Mouse (Mus musculus) midbrain, embryonic 10.5 days (tissue): ENCODE data around the gene B230219D22Rik. TPM values are rescaled to one million over a fixed set of nuclear protein-coding genes. Genes with fewer than 3 reads are reported as not detected.

Experiments used
- DNase-seq: peaks from one replicate; pipeline ENCODE4 v3.0.0-alpha.2; 2017; ENCODE audit warnings: low spot score
- H3K27ac ChIP-seq: fragments of 300-500 bp; sonication (generic); replicated peaks from 2 replicates; pipeline ENCODE4 v1.5.1; 2016; ENCODE audit warnings: mild to moderate bottlenecking
- H3K27me3 ChIP-seq: fragments of 300-500 bp; sonication (generic); 2 replicates; pipeline ENCODE4 v1.6.1; 2016; ENCODE audit warnings: low read depth, mild to moderate bottlenecking; ENCODE audit not compliant: poor library complexity, severe bottlenecking
- H3K36me3 ChIP-seq: fragments of 300-500 bp; sonication (generic); 2 replicates; pipeline ENCODE4 v1.6.1; 2016; ENCODE audit warnings: mild to moderate bottlenecking, moderate library complexity
- H3K4me1 ChIP-seq: fragments of 300-500 bp; sonication (generic); 2 replicates; pipeline ENCODE4 v1.6.1; 2016
- H3K4me3 ChIP-seq: fragments of 300-500 bp; sonication (generic); 2 replicates; pipeline ENCODE4 v1.5.1; 2016; ENCODE audit warnings: mild to moderate bottlenecking, moderate library complexity
- H3K9me3 ChIP-seq: fragments of 300-500 bp; sonication (generic); replicated peaks from 2 replicates; pipeline ENCODE4 v1.6.1; 2016; ENCODE audit warnings: mild to moderate bottlenecking
- WGBS: fragments of 180-500 bp; shearing (Covaris S2); methylation state at CpG from one replicate; pipeline ENCODE4 v1.1.7; 2016; 5-methylcytosine and 5-hydroxymethylcytosine counted together
- polyA plus RNA-seq: library from polyadenylated mRNA; unstranded; fragments of >200 nt; fragmentation: Nextera tagmentation; extraction: Ambion mirVana; gene quantifications from 2 replicates; pipeline ENCODE4 v1.2.1, GENCODE M21; 2016

The B230219D22Rik gene
- 48.3 and 52.1 TPM in 2 replicates for polyA plus RNA-seq

DNA sequence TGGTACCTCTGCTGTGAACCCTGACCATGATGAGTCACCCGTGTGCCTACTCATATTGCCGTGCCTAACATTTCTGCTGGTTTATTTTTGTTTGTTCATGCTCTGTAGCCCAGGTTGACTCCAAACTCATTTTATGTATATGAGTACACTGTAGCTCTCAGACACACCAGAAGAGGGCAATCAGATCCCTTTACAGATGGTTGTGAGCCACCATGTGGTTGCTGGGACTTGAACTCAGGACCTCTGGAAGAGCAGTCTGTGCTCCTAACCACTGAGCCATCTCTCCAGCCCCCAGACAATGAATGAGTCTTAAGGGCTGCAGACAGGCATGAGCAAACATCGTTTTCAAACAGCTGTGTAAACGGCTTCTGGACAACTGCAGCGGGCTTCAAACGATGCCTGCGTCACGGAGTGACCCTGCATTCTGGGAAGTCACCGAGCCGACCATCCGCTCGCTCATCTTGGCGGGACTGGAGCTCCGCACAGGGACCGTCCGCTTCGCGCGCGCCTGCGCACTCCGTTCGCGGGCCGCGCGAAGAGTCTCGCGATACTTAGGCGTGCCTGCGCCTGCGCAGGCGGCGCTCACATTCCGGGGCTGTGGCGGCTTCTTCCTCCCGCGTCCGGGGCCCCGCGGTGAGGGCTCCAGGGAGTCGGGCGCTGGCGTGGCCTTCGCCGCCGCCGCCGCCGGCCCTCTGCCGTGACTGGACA lies at the start of gene B230219D22Rik:
Gene B230219D22Rik, plus strand, starts transcription at position 590 of the 708 bp plus-strand sequence.
- Histone ChIP-seq H3K27me3 (no peaks in the 10 kb centered on the region), H3K36me3 (peaks cover 20% of the 10 kb centered on the region), H3K4me1 (peaks cover 36% of the 10 kb centered on the region), H3K9me3 (no peaks in the 10 kb centered on the region), H3K4me3 (peak within 1 kb of the TSS; percentile 98), H3K27ac (peak within 1 kb of the TSS; percentile 100)
- 2% methylated on average over 51 of the region's 51 CpGs for WGBS
- DNase-seq: peak; percentile 91

DNA sequence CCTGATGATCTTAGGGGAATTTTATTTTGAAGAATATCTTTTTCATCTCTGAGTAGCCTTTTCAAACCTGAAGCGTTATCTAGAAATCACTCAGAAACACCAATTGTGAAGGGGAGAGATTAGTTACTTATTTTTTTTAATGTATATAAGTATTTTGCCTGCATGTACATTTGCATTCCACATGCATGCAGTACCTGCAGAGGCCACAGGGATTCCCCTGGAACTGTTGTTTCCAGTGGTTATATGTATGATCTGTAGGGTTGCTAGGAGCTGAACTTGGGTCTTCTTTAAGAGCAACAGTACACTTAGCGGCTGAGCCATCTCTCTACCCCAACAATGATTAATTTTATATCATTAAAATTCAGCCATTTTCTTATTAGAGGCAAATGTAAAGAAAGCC lies 48.4 kb upstream of the B230219D22Rik start:
- Histone ChIP-seq H3K27ac (no peak overlapping the region), H3K4me1 (no peaks in the 10 kb centered on the region), H3K27me3 (no peaks in the 10 kb centered on the region), H3K36me3 (peaks cover 88% of the 10 kb centered on the region), H3K9me3 (no peaks in the 10 kb centered on the region), H3K4me3 (no peak overlapping the region)
- peak; percentile 27 for DNase-seq
- 90% methylated on average over 2 of the region's 2 CpGs for WGBS

DNA sequence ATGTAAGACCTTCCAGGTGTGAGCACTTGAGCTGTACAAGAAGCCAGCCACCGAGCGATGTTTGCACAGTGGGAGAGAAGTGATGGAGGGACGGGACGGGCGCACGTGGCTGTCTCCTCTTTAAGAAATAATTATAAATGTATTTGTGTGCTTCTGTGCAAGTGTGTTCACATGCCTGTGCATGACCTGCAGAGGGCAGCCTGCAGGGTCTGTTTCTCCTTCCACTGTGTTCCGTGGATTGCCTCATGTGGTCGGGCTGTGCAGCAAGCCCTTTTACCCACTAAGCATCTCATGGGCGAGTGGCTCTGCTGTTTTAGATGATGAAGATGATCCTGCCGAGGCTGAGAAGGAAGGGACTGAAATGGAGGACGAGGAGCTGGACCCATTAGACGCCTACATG lies 42.8 kb upstream of the B230219D22Rik start:
- H3K9me3 ChIP-seq: no peaks in the 10 kb centered on the region
- H3K27ac ChIP-seq: no peak overlapping the region
- no peak overlapping the region for H3K4me3 ChIP-seq
- DNase-seq: no peak
- no peaks in the 10 kb centered on the region for H3K27me3 ChIP-seq
- no peaks in the 10 kb centered on the region for H3K4me1 ChIP-seq
- H3K36me3 ChIP-seq: peaks cover 100% of the 10 kb centered on the region
- whole genome bisulfite sequencing: 88% methylated on average over 12 of the region's 12 CpGs

DNA sequence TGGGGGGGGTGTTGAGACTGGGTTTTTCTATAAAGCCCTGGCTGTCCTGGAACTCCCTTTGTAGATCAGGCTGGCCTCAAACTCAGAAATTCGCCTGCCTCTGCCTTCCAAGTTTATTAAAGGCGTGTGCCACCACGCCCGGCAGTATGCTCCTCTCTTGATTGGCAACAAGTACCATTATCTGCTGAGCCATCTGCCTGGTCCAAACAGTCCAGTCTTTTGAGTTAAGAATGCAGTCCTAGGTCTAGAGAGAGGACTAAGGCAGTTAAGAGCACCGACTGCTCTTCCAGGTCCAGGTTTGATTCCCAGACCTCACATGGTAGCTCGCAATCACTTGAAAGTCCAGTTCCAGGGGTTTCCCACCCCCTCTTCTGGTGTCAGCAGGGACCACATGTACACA lies 41.9 kb upstream of the B230219D22Rik start:
- no peaks in the 10 kb centered on the region for H3K4me1 ChIP-seq
- H3K27ac ChIP-seq: no peak overlapping the region
- no peaks in the 10 kb centered on the region for H3K9me3 ChIP-seq
- 94% methylated on average over 6 of the region's 6 CpGs for WGBS
- peaks cover 100% of the 10 kb centered on the region for H3K36me3 ChIP-seq
- no peaks in the 10 kb centered on the region for H3K27me3 ChIP-seq
- no peak for DNase-seq
- H3K4me3 ChIP-seq: no peak overlapping the region

DNA sequence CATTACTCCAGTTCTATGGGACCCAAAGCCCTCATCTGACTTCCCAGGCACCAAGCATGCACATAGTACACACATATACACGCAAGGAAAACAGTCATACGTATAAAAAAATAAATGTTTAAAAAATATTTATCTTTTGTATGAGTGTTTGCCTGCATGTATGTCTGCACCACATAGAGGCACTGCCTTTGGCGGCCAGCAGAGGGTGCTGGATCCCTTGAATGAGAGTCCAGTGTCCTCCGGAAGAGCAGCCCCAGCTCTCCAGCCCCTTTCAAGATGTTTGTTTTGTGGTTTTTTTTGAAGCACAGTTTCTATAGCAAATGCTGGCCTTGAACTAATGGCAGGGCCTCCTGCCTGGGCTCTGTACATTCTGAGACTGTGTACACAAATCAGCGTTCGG lies 24.4 kb upstream of the B230219D22Rik start:
- no peak overlapping the region for H3K4me3 ChIP-seq
- DNase-seq: peak; percentile 44
- no peaks in the 10 kb centered on the region for H3K4me1 ChIP-seq
- H3K27me3 ChIP-seq: no peaks in the 10 kb centered on the region
- H3K36me3 ChIP-seq: peaks cover 96% of the 10 kb centered on the region
- H3K9me3 ChIP-seq: no peaks in the 10 kb centered on the region; the same call in 1 of the 2 replicates
- 84% methylated on average over 6 of the region's 6 CpGs for WGBS
- no peak overlapping the region for H3K27ac ChIP-seq

DNA sequence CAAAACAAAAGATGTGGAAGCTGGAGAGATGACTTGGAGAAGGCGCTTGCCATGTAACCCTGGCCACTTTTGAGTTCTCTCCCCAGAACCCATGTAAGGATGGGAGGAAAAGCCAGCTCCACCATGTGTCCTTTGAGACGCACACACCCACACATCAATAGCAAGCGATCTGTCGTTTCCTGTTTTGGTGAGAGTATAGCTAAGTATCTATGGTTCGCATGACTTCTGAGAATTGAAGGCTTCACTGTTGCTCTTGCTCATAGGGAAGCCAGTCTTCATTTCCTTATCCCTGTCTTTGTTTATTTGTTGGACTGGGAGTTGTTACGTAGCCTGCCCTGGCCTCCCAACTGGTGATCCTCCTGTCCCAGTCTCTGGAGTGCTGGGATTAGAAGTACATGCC lies 20.2 kb upstream of the B230219D22Rik start:
- Histone ChIP-seq H3K27ac (no peak overlapping the region), H3K4me3 (no peak overlapping the region), H3K9me3 (no peaks in the 10 kb centered on the region; the same call in 1 of the 2 replicates), H3K4me1 (no peaks in the 10 kb centered on the region), H3K36me3 (peaks cover 97% of the 10 kb centered on the region), H3K27me3 (no peaks in the 10 kb centered on the region)
- 95% methylated on average over 6 of the region's 6 CpGs for WGBS
- DNase-seq: no peak

DNA sequence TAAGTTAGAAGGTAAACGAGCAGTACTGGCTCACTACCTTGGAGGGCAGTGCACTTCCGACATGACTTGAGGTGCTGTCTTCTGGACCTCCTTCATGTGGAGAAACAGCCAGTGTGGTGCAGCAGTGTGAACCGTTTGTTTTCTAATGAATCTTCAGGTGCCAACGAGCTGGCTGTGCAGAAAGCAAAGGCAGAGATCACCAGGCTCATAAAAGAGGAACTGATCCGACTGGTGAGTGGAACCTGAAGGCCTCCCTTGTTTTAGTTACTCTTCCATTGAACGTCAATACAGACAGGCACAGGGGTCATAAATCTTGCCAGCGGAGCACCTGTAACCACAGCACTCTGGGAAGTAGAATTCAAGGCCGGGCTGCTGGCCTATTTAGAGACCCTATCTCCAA lies 15.6 kb upstream of the B230219D22Rik start:
- Histone ChIP-seq H3K27ac (no peak overlapping the region), H3K4me1 (no peaks in the 10 kb centered on the region), H3K4me3 (no peak overlapping the region), H3K36me3 (peaks cover 97% of the 10 kb centered on the region), H3K27me3 (no peaks in the 10 kb centered on the region), H3K9me3 (no peaks in the 10 kb centered on the region)
- 92% methylated on average over 8 of the region's 8 CpGs for WGBS
- no peak for DNase-seq

DNA sequence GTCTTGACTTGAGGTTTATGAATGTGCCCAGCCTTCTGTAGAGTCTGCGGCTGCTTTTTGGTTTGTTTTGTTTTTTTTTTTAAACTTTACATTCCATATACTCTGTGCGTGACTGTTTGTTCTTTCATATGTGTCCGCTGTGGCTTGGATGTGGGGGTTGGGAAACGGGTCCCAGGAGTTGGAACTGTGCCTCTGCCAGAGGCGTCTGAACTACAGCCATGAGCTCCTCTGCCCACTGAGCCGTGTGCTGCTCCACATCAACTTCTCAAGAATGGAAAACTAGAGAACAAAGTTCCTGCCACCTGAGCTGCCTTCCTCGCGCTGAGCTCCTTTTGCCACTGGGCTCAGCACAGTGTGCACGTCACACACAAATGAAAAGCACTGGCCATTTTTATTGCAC lies 10.7 kb upstream of the B230219D22Rik start:
- Histone ChIP-seq H3K9me3 (no peaks in the 10 kb centered on the region), H3K4me3 (no peak overlapping the region), H3K4me1 (peaks cover 5% of the 10 kb centered on the region), H3K27me3 (no peaks in the 10 kb centered on the region), H3K27ac (no peak overlapping the region), H3K36me3 (peaks cover 51% of the 10 kb centered on the region)
- no peak for DNase-seq
- 93% methylated on average over 9 of the region's 9 CpGs for WGBS

DNA sequence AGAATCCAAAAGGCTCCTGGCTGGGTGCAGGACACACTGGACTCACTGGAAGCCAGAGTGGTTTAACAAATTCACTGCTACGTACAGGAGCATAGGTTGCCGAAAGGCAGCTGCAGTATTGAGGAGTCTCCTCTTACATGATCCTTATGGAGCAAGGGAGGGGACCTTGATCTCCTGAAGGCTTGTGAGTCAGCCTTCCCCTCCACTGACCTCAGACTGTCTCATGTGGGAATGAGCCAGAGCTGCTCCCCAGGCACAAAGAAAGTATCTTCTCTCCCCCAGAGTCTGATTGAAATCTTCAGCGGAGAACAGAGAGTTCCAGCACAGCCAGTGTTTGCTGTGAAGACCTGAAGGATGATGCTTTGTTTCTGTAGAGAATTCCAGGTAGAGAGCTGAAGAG lies 9.3 kb upstream of the B230219D22Rik start:
- H3K36me3 ChIP-seq: peaks cover 37% of the 10 kb centered on the region
- no peaks in the 10 kb centered on the region for H3K27me3 ChIP-seq
- H3K4me1 ChIP-seq: peaks cover 19% of the 10 kb centered on the region
- no peaks in the 10 kb centered on the region for H3K9me3 ChIP-seq
- H3K27ac ChIP-seq: no peak overlapping the region
- 96% methylated on average over 3 of the region's 3 CpGs for WGBS
- DNase-seq: no peak
- H3K4me3 ChIP-seq: no peak overlapping the region

DNA sequence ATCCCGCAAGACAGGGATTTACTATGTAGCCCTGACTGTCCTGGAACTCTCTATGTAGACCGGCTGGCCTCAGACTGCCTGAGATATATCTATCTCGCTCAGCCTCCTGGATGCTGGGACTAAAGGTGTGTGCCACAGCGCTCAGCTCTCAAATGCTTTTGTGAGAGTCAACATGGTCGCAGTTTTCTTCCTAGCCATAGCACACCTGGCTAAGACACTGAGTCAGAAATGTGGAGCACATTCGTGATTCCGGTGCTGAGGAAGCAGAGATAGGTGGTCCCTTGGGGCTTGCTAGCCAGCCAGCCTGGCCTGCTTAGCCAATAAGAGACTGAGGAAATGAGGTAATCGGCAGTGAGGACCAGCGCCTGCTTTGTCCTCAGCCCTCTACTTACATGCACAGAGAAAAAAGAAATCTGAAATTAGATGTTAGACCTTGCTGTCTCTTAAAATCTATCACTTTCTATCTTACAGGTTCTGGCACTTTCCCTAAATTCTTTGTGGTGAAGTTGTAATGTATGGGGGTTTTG lies 6.8 kb upstream of the B230219D22Rik start:
- no peaks in the 10 kb centered on the region for H3K27me3 ChIP-seq
- no peak overlapping the region for H3K4me3 ChIP-seq
- H3K27ac ChIP-seq: 0 out of 2 replicates have a peak overlapping the region, but pooled peaks have one; percentile 33
- peaks cover 13% of the 10 kb centered on the region for H3K36me3 ChIP-seq
- no peaks in the 10 kb centered on the region for H3K9me3 ChIP-seq
- H3K4me1 ChIP-seq: peaks cover 20% of the 10 kb centered on the region
- WGBS: 81% methylated on average over 9 of the region's 9 CpGs
- DNase-seq: no peak

DNA sequence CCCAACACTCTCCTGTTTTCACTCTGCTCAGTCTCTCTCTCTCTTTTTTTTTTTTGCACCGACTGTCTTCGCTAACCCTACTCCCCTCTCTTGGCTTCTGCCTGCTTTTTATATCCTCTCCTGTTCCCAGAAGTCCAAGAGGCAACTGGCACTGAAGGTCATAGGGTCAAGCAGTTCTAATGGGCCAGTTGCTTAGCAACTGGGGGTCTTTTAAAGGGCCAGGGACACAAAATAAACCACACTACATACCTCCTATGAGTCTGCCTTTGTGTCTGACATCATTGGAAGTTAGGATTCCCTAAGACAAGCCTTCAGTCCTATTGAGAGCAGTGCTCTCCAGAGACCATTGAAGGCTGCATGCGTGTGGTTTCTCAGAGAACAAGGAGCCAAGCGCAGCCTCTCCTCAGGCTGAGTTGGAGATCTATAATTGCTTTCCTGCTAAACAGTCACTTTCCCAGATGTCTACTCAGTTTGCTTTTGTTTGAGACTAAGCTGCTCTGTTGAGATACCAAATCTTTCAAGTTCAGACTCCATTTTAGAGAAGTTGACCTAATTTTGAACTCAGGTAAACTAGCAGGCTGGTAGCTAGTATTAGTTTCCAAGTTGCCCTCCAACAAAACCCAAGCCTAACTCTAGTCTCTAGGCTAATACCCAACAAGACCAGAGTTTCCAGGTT lies 4.9 kb upstream of the B230219D22Rik start:
- Histone ChIP-seq H3K36me3 (no peaks in the 10 kb centered on the region; the same call in 1 of the 2 replicates), H3K4me1 (peaks cover 28% of the 10 kb centered on the region), H3K27ac (peak overlapping the region; percentile 76), H3K9me3 (no peaks in the 10 kb centered on the region), H3K4me3 (peak overlapping the region; percentile 11; the same call in 1 of the 2 replicates), H3K27me3 (no peaks in the 10 kb centered on the region)
- DNase-seq: peak; percentile 70
- WGBS: 23% methylated on average over 4 of the region's 4 CpGs

DNA sequence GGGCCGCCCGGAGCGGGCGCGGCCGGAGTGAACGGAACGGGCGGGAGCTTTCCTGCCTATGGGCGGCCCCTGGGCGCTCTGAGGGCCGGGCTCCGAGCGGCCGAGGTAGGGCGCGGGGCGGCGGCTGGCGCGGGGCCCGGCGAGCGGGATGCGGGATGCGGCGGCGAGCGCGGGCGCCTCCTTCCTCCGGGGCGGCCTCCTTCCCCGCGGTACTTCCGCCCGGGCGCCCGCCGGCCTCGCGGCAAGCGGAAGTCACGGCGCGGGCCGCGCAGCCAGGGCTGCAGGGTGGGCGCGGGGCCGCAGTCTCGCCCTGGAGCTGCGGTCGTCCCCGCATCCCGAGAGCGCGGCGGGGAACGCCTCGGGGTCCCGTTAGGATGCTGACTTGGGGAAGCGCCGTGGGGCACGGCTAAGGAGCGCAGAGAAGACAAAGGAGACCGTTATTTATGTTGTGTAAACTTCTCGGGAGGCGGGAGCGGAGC lies 358 bp downstream of the B230219D22Rik start:
- H3K27ac ChIP-seq: peak overlapping the region; percentile 100
- no peaks in the 10 kb centered on the region for H3K27me3 ChIP-seq
- peaks cover 30% of the 10 kb centered on the region for H3K4me1 ChIP-seq
- no peaks in the 10 kb centered on the region for H3K9me3 ChIP-seq
- peak overlapping the region; percentile 98 for H3K4me3 ChIP-seq
- WGBS: under 1% methylated on average over 68 of the region's 70 CpGs
- DNase-seq: no peak
- H3K36me3 ChIP-seq: peaks cover 26% of the 10 kb centered on the region

DNA sequence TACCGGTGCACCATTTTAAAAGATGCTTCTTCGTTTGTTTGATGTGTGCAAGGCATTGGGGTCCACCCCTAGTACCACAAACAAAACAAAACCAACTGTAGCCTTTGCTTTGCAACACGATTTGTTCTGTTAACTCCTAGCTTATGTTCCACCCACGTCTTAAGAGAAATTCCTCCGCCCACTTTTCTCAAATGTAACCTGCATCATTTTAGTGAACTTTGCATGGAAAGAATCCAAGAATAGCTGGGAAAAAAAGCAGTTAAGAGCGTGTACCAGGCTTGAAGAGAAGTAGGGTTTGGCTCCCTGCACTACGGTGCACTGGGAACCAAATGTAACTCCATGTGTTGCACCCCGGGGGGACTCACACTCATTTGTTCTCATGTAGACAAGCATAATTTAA lies 1.2 kb downstream of the B230219D22Rik start:
- Histone ChIP-seq H3K4me1 (peaks cover 26% of the 10 kb centered on the region), H3K9me3 (no peaks in the 10 kb centered on the region), H3K4me3 (peak overlapping the region; percentile 98), H3K36me3 (peaks cover 35% of the 10 kb centered on the region), H3K27ac (peak overlapping the region; percentile 100), H3K27me3 (no peaks in the 10 kb centered on the region)
- 33% methylated on average over 8 of the region's 8 CpGs for WGBS
- no peak for DNase-seq
